Mouse (Mus musculus): ENCODE measurements around the gene Olfr64. TPM values are rescaled to one million over a fixed set of nuclear protein-coding genes. Genes with fewer than 3 reads are reported as not detected.

Olfr64 gene
- polyA plus RNA-seq (2021): not detected

GRCm38 (mm10) chr7:103894385-103894784 lies at the start of gene Olfr64:
Gene Olfr64 (minus strand): TSS chr7:103894485.
- in situ Hi-C loops (cut with MboI; ENCODE audit: low pct_unique_long_range_greater_than_20kb): no loop called here
- DNase-seq (ENCODE audit: low read depth, low spot score) (no peak), ATAC-seq (no peak)
- no peak for TF ChIP-seq CTCF (IDR thresholded peaks at IDR 0.05)
- H3K27me3 ChIP-seq: no peaks in the 10 kb centered on the region
- ChIA-PET POLR2A (no interaction called here), CTCF (interaction anchor here (1.0 to 1.1 kb wide), 2 partner anchors 10 to 29 kb away, joined by 3 read pairs; no protein-coding TSS in a partner anchor)

GRCm38 (mm10) chr7:103942730-103943129 lies 48.4 kb upstream of the Olfr64 start:
- POLR2A ChIA-PET: no interaction called here
- TF ChIP-seq CTCF (IDR thresholded peaks at IDR 0.05): peak; percentile 68
- no peaks in the 10 kb centered on the region for H3K27me3 ChIP-seq
- in situ Hi-C loops (cut with MboI; ENCODE audit: low pct_unique_long_range_greater_than_20kb): no loop called here
- CTCF ChIA-PET: interaction anchor here (0.7 to 1.3 kb wide), 5 partner anchors 9 to 46 kb away, joined by 3 read pairs; no protein-coding TSS in a partner anchor
- no peak for ATAC-seq
- no peak for DNase-seq (ENCODE audit: low read depth, low spot score)

GRCm38 (mm10) chr7:103934264-103934663 lies 40.0 kb upstream of the Olfr64 start, which contains the start of gene Olfr632:
Gene Olfr632 (plus strand): TSS chr7:103934347.
- DNase-seq (ENCODE audit: low read depth, low spot score): no peak
- in situ Hi-C loops (cut with MboI; ENCODE audit: low pct_unique_long_range_greater_than_20kb): no loop called here
- ChIA-PET POLR2A (no interaction called here), CTCF (no interaction called here)
- H3K27me3 ChIP-seq: no peaks in the 10 kb centered on the region
- TF ChIP-seq CTCF (IDR thresholded peaks at IDR 0.05): no peak
- ATAC-seq: no peak

GRCm38 (mm10) chr7:103928525-103928924 lies 34.2 kb upstream of the Olfr64 start, which contains the start of gene Olfr631:
Gene Olfr631 (plus strand): TSS chr7:103928825.
- no peak for TF ChIP-seq CTCF (IDR thresholded peaks at IDR 0.05)
- no peak for DNase-seq (ENCODE audit: low read depth, low spot score)
- H3K27me3 ChIP-seq: no peaks in the 10 kb centered on the region
- CTCF ChIA-PET: no interaction called here
- no peak for ATAC-seq
- in situ Hi-C loops (cut with MboI; ENCODE audit: low pct_unique_long_range_greater_than_20kb): no loop called here
- POLR2A ChIA-PET: no interaction called here

GRCm38 (mm10) chr7:103915338-103915737 lies 21.1 kb upstream of the Olfr64 start:
- DNase-seq (ENCODE audit: low read depth, low spot score): no peak
- in situ Hi-C loops (cut with MboI; ENCODE audit: low pct_unique_long_range_greater_than_20kb): no loop called here
- no peak for ATAC-seq
- ChIA-PET CTCF (interaction anchor here (0.9 kb wide), 1 partner anchor 13 kb away, joined by 4 read pairs; no protein-coding TSS in a partner anchor), POLR2A (no interaction called here)
- H3K27me3 ChIP-seq: no peaks in the 10 kb centered on the region
- TF ChIP-seq CTCF (IDR thresholded peaks at IDR 0.05): no peak

GRCm38 (mm10) chr7:103912969-103913511 lies 18.8 kb upstream of the Olfr64 start:
- POLR2A ChIA-PET: no interaction called here
- ATAC-seq (no peak), DNase-seq (ENCODE audit: low read depth, low spot score) (no peak)
- no peaks in the 10 kb centered on the region for H3K27me3 ChIP-seq
- in situ Hi-C loops (cut with MboI; ENCODE audit: low pct_unique_long_range_greater_than_20kb): no loop called here
- CTCF ChIA-PET: interaction anchor here (1.0 to 1.1 kb wide), 2 partner anchors 19 to 30 kb away, joined by 3 read pairs; no protein-coding TSS in a partner anchor
- no peak for TF ChIP-seq CTCF (IDR thresholded peaks at IDR 0.05)

GRCm38 (mm10) chr7:103910047-103910446 lies 15.8 kb upstream of the Olfr64 start:
- ATAC-seq: no peak
- TF ChIP-seq CTCF (IDR thresholded peaks at IDR 0.05): no peak
- H3K27me3 ChIP-seq: no peaks in the 10 kb centered on the region
- POLR2A ChIA-PET: no interaction called here
- DNase-seq (ENCODE audit: low read depth, low spot score): no peak
- CTCF ChIA-PET: no interaction called here
- in situ Hi-C loops (cut with MboI; ENCODE audit: low pct_unique_long_range_greater_than_20kb): no loop called here

- ChIA-PET CTCF (no interaction called here), POLR2A (no interaction called here)
- no peaks in the 10 kb centered on the region for H3K27me3 ChIP-seq
- in situ Hi-C loops (cut with MboI; ENCODE audit: low pct_unique_long_range_greater_than_20kb): no loop called here
- no peak for ATAC-seq
- TF ChIP-seq CTCF (IDR thresholded peaks at IDR 0.05): no peak
- DNase-seq (ENCODE audit: low read depth, low spot score): no peak
Measured at GRCm38 (mm10) chr7:103903187-103903586, 8.9 kb upstream of the Olfr64 start, which contains the start of gene Olfr65. Gene Olfr65 (plus strand): TSS chr7:103903487.

- DNase-seq (ENCODE audit: low read depth, low spot score): no peak
- TF ChIP-seq CTCF (IDR thresholded peaks at IDR 0.05): no peak
- H3K27me3 ChIP-seq: no peaks in the 10 kb centered on the region
- ChIA-PET CTCF (no interaction called here), POLR2A (no interaction called here)
- in situ Hi-C loops (cut with MboI; ENCODE audit: low pct_unique_long_range_greater_than_20kb): no loop called here
- no peak for ATAC-seq
Measured at GRCm38 (mm10) chr7:103886152-103886551, 8.1 kb downstream of the Olfr64 start, which contains the start of gene Olfr66. Gene Olfr66 (minus strand): TSS chr7:103886252.

GRCm38 (mm10) chr7:103877093-103877492 lies 17.2 kb downstream of the Olfr64 start:
- no peak for TF ChIP-seq CTCF (IDR thresholded peaks at IDR 0.05)
- no peaks in the 10 kb centered on the region for H3K27me3 ChIP-seq
- DNase-seq (ENCODE audit: low read depth, low spot score) (no peak), ATAC-seq (no peak)
- POLR2A ChIA-PET: no interaction called here
- in situ Hi-C loops (cut with MboI; ENCODE audit: low pct_unique_long_range_greater_than_20kb): no loop called here
- CTCF ChIA-PET: no interaction called here

GRCm38 (mm10) chr7:103874451-103874850 lies 19.8 kb downstream of the Olfr64 start:
- H3K27me3 ChIP-seq: no peaks in the 10 kb centered on the region
- DNase-seq (ENCODE audit: low read depth, low spot score): no peak
- TF ChIP-seq CTCF (IDR thresholded peaks at IDR 0.05): no peak
- ChIA-PET CTCF (no interaction called here), POLR2A (no interaction called here)
- in situ Hi-C loops (cut with MboI; ENCODE audit: low pct_unique_long_range_greater_than_20kb): no loop called here
- ATAC-seq: no peak

GRCm38 (mm10) chr7:103873064-103873463 lies 21.2 kb downstream of the Olfr64 start:
- ATAC-seq: no peak
- DNase-seq (ENCODE audit: low read depth, low spot score): no peak
- in situ Hi-C loops (cut with MboI; ENCODE audit: low pct_unique_long_range_greater_than_20kb): no loop called here
- H3K27me3 ChIP-seq: no peaks in the 10 kb centered on the region
- TF ChIP-seq CTCF (IDR thresholded peaks at IDR 0.05): peak; percentile 8
- POLR2A ChIA-PET: no interaction called here
- CTCF ChIA-PET: no interaction called here
